In the genomic region with DNA sequence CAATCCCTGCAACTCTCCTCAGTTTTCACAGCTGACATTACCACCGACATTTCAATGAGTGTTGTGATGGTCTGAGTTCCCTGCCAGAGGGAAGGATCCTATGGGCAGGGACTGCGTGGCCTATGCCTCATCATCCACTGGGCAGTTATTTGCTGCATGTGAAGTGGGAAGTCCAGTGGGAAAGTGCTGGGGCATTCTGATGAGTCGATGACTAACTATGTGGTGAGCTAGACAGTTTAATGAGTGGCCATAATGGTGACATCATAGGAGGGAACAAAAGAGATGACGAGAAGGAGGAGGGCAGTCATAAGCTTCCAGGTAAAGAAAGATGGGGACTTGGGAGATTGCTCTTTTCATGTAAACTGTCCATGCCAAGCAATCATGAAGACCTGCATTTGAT, we compare ENCODE assay signal across 30 mouse cellular contexts. TPM values are rescaled to one million over a fixed set of nuclear protein-coding genes. Genes with fewer than 3 reads are reported as not detected.
"Had no signal": no experiment of that assay in that cellular context is flagged by ENCODE, and none has a peak within 500 bp of the region (broad histone marks: within the 10 kb centered on the region; RNA-seq: fewer than 3 reads in every experiment).

No protein-coding gene starts in this region.

- H3K27me3 ChIP-seq: limb, embryonic 15.5 days; lung, embryonic 15.5 days had no signal

- H3K36me3 ChIP-seq: limb, embryonic 12.5 days; limb, embryonic 15.5 days; lung, embryonic 15.5 days; neural tube, embryonic 13.5 days had no signal

- DNase-seq: kidney, adult 2 months; kidney, postnatal 25 days; layer of hippocampus, adult 9-11 months; left cerebral cortex, postnatal 4 days; liver, postnatal 0 days; lung, postnatal 14 days; midbrain, embryonic 14.5 days; thymus, adult 2 months; thymus, postnatal 14 days; thymus, postnatal 4 days had no signal

- H3K4me3 ChIP-seq: layer of hippocampus, adult 2 months; limb, embryonic 12.5 days; limb, embryonic 15.5 days; lung, embryonic 15.5 days; neural tube, embryonic 13.5 days had no signal

- ATAC-seq: liver, postnatal 0 days had no signal

- H3K4me2 ChIP-seq: limb, embryonic 12.5 days; limb, embryonic 15.5 days; liver, embryonic 11.5 days; lung, embryonic 15.5 days; midbrain, embryonic 11.5 days; neural tube, embryonic 13.5 days had no signal

RNA-seq across cellular contexts. Expression of a gene that starts 10.4 kb away (rescaled TPM):
- total RNA-seq: megakaryocyte progenitor cell, adult 5-6 weeks; megakaryocyte-erythroid progenitor cell, adult 5-6 weeks had no signal

RNA-seq across cellular contexts. Expression of a gene that starts 19.4 kb away (rescaled TPM):
- total RNA-seq: megakaryocyte-erythroid progenitor cell, adult 5-6 weeks had no signal
- polyA plus RNA-seq: kidney, embryonic 14.5 days; kidney, postnatal 0 days; large intestine, adult 2 months; limb, embryonic 15.5 days; liver, embryonic 11.5 days; liver, postnatal 0 days; small intestine, adult 2 months; spleen, adult 2 months; stomach, embryonic 16.5 days had no signal

RNA-seq across cellular contexts. Expression of a gene that starts 59.8 kb away (rescaled TPM):
- total RNA-seq: layer of hippocampus, adult 2 months; layer of hippocampus, postnatal 25 days; left cerebral cortex, adult 18-20 months; left cerebral cortex, postnatal 14 days; left cerebral cortex, postnatal 4 days; megakaryocyte progenitor cell, adult 5-6 weeks; megakaryocyte-erythroid progenitor cell, adult 5-6 weeks; neutrophil, adult 5-6 weeks had no signal
- polyA plus RNA-seq: kidney, adult 2 months; kidney, embryonic 14.5 days; kidney, postnatal 0 days; large intestine, adult 2 months; limb, embryonic 12.5 days; limb, embryonic 15.5 days; liver, embryonic 11.5 days; liver, embryonic 14.5 days; liver, postnatal 0 days; lung, embryonic 15.5 days; midbrain, embryonic 11.5 days; midbrain, embryonic 14.5 days; neural tube, embryonic 13.5 days; small intestine, adult 2 months; spleen, adult 2 months; stomach, embryonic 16.5 days; thymus, adult 2 months had no signal
